Mouse (Mus musculus): ENCODE results near the gene Vmn1r37.
"Not testable (repeated sequence)": the region's sequence is repeated elsewhere in the genome, so short reads cannot be mapped to it uniquely, and the experiment has no call there.

The Vmn1r37 gene

DNA sequence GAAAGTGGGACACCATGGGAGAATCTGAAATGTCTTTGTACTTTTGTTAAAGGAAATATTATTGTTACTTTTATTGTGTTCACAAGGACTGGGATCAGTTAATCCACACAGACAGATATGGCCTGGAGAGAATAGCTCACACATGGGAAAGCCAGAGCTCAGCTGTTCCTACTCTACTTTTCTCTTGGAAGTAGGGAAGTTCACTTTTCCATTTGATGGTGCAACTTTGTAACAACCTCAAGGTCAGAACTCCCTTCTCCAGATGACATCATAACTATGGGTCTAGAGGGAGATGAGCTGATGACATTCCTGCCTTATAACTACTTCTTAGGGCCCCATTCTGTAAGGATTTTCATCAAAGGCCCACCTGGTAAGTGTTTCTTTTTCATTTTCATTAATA, at the start of gene Vmn1r37:
Gene Vmn1r37, plus strand, starts transcription at position 301 of the 400 bp plus-strand sequence.
- DNase-seq (ENCODE audit: low spot score in 2 of 2), result not testable (repeated sequence)

DNA sequence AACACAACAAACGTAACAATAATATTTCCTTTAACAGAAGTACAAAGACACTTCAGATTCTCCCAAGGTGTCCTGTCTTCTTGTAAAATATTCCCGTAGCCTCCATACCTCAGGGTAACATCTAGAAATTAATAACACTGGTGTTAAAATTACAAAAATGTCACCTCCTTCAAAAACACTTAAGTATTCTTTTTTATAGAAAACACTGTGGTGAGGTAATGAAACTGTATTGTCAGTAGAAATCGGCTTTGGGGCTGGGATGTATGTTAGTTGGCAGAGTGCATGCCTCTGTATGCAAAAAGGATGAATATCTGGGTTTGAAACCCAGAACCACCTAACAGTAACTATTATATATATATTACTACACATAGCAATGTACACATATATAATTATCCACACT, 43.4 kb upstream of the Vmn1r37 start, which contains the start of gene Vmn1r35:
Gene Vmn1r35, minus strand, starts transcription at position 101 of the 400 bp plus-strand sequence.
- DNase-seq (ENCODE audit: low spot score in 2 of 2), result no peak

DNA sequence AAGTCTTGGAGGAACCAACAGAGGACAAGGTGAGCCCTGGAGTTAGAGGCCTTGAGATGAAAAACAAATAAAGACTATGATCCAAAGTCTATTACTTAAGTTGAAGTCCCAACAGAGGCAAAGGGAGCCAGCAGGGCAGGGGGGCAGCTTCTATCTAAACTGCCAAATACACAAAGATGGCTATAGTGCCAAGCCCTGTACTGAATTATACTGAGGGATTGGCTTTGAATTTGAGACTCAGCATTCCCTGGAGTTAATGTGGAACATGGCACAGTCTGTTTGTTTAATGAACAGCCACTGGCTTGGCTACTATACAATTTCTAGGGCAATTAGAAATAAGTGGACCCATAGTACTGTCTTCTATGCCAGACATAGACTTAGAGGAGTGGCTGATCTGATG, 20.3 kb upstream of the Vmn1r37 start:
- no peak for DNase-seq (ENCODE audit: low spot score in 2 of 2)

DNA sequence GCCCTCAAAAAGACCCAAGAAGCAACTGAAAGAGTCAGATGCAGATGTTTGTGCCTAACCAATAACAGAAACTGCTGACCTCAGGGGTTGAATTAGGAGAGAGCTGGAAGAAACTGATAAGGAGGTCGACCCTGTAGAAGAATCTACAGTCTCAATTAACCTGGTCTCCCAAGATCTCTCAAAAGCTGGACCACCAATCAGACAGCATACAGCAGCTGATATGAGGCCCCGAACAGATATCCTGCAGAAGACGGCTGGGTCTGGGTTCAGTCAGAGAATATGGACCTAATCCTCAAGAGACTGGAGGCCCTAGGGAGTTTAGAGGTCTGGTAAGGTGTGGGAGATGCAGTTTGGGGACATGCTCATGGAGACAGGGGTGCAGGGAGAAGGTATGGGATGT, 15.3 kb upstream of the Vmn1r37 start:
- DNase-seq (ENCODE audit: low spot score in 2 of 2), result no peak

DNA sequence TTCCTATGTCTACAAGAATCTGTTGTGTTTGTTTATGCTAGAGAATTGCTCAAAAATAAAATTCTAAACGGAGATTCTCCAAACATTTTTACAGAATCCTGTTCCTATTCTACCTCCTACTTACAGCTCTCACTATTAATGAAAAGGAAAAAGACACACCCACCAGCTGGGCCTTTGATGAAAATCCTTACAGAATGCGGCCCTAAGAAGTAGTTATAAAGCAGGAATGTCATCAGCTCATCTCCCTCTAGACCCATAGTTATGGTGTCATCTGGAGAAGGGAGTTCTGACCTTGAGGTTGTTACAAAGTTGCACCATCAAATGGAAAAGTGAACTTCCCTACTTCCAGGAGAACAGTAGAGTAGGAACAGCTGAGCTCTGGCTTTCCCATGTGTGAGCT, 10.1 kb upstream of the Vmn1r37 start, which contains the start of gene Vmn1r36:
Gene Vmn1r36, minus strand, starts transcription at position 101 of the 400 bp plus-strand sequence.
- not testable (repeated sequence) for DNase-seq (ENCODE audit: low spot score in 2 of 2)

DNA sequence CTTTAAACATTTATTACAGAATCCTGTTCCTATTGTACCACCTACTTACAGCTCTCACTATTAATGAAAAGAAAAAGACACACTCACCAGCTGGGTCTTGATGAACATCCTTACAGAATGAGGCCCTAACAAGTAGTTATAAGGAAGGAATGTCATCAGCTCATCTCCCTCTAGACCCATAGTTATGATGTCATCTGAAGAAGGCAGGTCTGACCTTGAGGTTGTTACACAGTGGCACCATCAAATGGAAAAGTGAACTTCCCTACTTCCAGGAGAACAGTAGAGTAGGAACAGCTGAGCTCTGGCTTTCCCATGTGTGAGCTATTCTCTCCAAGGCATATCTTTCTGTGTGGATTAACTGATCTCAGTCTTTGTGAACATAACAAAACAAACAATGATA, 53.3 kb downstream of the Vmn1r37 start, which contains the start of gene Vmn1r38:
Gene Vmn1r38, minus strand, starts transcription at position 101 of the 400 bp plus-strand sequence.
- not testable (repeated sequence) for DNase-seq (ENCODE audit: low spot score in 2 of 2)
